Mouse (Mus musculus) thymus, adult 2 months (tissue): Measurements from ENCODE around the gene Ccdc103.

Experiments used
- CTCF ChIP-seq: fragments of 200-500 bp; IDR thresholded peaks from 2 replicates; pipeline ENCODE4 v1.5.1; 2012; ENCODE audit warnings: mild to moderate bottlenecking, control low read depth, low read length, moderate library complexity, borderline replicate concordance; ENCODE audit not compliant: control insufficient read depth, poor library complexity, insufficient read depth; ENCODE audit errors: extremely low read depth
- POLR2A ChIP-seq: fragments of 200-500 bp; IDR thresholded peaks from 2 replicates; pipeline ENCODE4 v1.6.1; 2012; ENCODE audit warnings: mild to moderate bottlenecking, low read length, control low read depth, moderate library complexity; ENCODE audit not compliant: control insufficient read depth, poor library complexity, insufficient read depth; ENCODE audit errors: extremely low read depth

DNA sequence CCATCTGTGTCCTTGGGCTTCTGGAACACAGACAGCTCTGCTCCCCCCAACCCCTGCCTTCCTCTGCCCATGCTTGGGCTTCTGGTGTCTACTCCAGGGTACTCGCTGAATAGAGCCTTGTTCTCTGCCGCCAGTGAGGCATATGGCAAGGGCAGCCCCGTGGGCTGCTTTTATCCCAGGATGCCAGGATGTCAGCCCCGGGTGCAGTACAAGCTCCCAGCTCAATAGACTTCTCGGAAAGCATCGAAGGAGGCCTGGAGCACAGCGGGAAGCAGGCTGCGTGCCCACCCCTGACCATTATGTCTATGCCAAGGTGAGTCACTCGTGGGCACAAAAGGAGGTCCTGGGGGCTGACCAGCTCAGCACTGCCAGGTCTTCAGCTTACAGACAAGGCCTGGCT is 17.4 kb downstream of the Ccdc103 start:
- TF ChIP-seq CTCF = no peak
- no peak for TF ChIP-seq POLR2A
